Mouse (Mus musculus) neural tube, embryonic 13.5 days (tissue): ENCODE data around the gene Cdk6. TPM values are rescaled to one million over a fixed set of nuclear protein-coding genes. Genes with fewer than 3 reads are reported as not detected.
"Not testable (repeated sequence)": the region's sequence is repeated elsewhere in the genome, so short reads cannot be mapped to it uniquely, and the experiment has no call there.

Experiments used
- ATAC-seq: fragments of 200-750 bp; cut with Nextera tagmentation; 2 replicates; pipeline ENCODE4 v1.8.0; 2017; ENCODE audit warnings: low read depth, mild to moderate bottlenecking, moderate TSS enrichment, moderate library complexity
- H3K27ac ChIP-seq: fragments of 300-500 bp; sonication (generic); replicated peaks from 2 replicates; pipeline ENCODE4 v1.5.1; 2015; ENCODE audit warnings: moderate library complexity, mild to moderate bottlenecking, inconsistent platforms
- H3K27me3 ChIP-seq: fragments of 300-500 bp; sonication (generic); 2 replicates; pipeline ENCODE4 v1.6.1; 2015; ENCODE audit warnings: mild to moderate bottlenecking, inconsistent platforms
- H3K36me3 ChIP-seq: fragments of 300-500 bp; sonication (generic); 2 replicates; pipeline ENCODE4 v1.6.1; 2015; ENCODE audit warnings: mild to moderate bottlenecking, inconsistent platforms
- H3K4me1 ChIP-seq: fragments of 300-500 bp; sonication (generic); replicated peaks from 2 replicates; pipeline ENCODE4 v1.6.1; 2015; ENCODE audit warnings: inconsistent platforms
- H3K4me2 ChIP-seq: fragments of 300-500 bp; sonication (generic); 2 replicates; pipeline ENCODE4 v1.6.1; 2015; ENCODE audit warnings: inconsistent platforms, mild to moderate bottlenecking, moderate library complexity
- H3K4me3 ChIP-seq: fragments of 300-500 bp; sonication (generic); 2 replicates; pipeline ENCODE4 v1.5.1; 2015; ENCODE audit warnings: mild to moderate bottlenecking, inconsistent platforms
- H3K9ac ChIP-seq: fragments of 300-500 bp; sonication (generic); 2 replicates; pipeline ENCODE4 v1.6.1; 2015; ENCODE audit warnings: moderate library complexity, mild to moderate bottlenecking, inconsistent platforms
- H3K9me3 ChIP-seq: fragments of 300-500 bp; sonication (generic); 2 replicates; pipeline ENCODE4 v1.6.1; 2016; ENCODE audit warnings: inconsistent platforms
- WGBS: fragments of 180-500 bp; shearing (Covaris S2); methylation state at CpG from one replicate; pipeline ENCODE4 v1.1.7; 2015; 5-methylcytosine and 5-hydroxymethylcytosine counted together
- polyA plus RNA-seq: library from polyadenylated mRNA; unstranded; fragments of >200 nt; fragmentation: Nextera tagmentation; extraction: Ambion mirVana; gene quantifications from 2 replicates; pipeline ENCODE4 v1.2.1, GENCODE M21; 2015

The Cdk6 gene
- polyA plus RNA-seq, 1 experiment from 2014 or later = 16.4 TPM

GRCm38 (mm10) chr5:3351836-3352235, 10.6 kb downstream of the Cdk6 start:
- not testable (repeated sequence) for H3K9me3 ChIP-seq, H3K36me3 ChIP-seq, H3K4me3 ChIP-seq, H3K4me2 ChIP-seq, H3K27ac ChIP-seq, H3K27me3 ChIP-seq, ATAC-seq, H3K9ac ChIP-seq
- peaks cover 14% of the 10 kb centered on the region for H3K4me1 ChIP-seq
- WGBS = 38% methylated on average over 4 of the region's 4 CpGs

- Histone ChIP-seq H3K4me1 (peaks cover 14% of the 10 kb centered on the region), H3K36me3 (no peaks in the 10 kb centered on the region), H3K4me2 (no peak overlapping the region), H3K9me3 (no peaks in the 10 kb centered on the region), H3K27ac (no peak overlapping the region), H3K27me3 (no peaks in the 10 kb centered on the region), H3K9ac (no peak overlapping the region), H3K4me3 (no peak overlapping the region)
- no peak for ATAC-seq
- WGBS = 95% methylated on average over 3 of the region's 3 CpGs
Measured at GRCm38 (mm10) chr5:3352314-3352713, 11.0 kb downstream of the Cdk6 start.

- 89% methylated on average over 3 of the region's 3 CpGs for WGBS
- H3K27ac ChIP-seq = no peak overlapping the region
- no peak overlapping the region for H3K4me3 ChIP-seq
Measured at GRCm38 (mm10) chr5:3352827-3353226, 11.5 kb downstream of the Cdk6 start.

GRCm38 (mm10) chr5:3354307-3354706, 13.0 kb downstream of the Cdk6 start:
- no peaks in the 10 kb centered on the region for H3K36me3 ChIP-seq
- H3K4me3 ChIP-seq = no peak overlapping the region
- no peak overlapping the region for H3K27ac ChIP-seq
- WGBS = 88% methylated on average over 5 of the region's 5 CpGs
- no peak overlapping the region for H3K9ac ChIP-seq
- H3K27me3 ChIP-seq = no peaks in the 10 kb centered on the region
- H3K9me3 ChIP-seq = no peaks in the 10 kb centered on the region
- H3K4me2 ChIP-seq = no peak overlapping the region
- H3K4me1 ChIP-seq = peaks cover 14% of the 10 kb centered on the region
- ATAC-seq = no peak

More at GRCm38 (mm10) chr5:3352827-3353226, 11.5 kb downstream of the Cdk6 start:
- no peaks in the 10 kb centered on the region for H3K9me3 ChIP-seq
- no peaks in the 10 kb centered on the region for H3K27me3 ChIP-seq
- peaks cover 14% of the 10 kb centered on the region for H3K4me1 ChIP-seq
- no peaks in the 10 kb centered on the region for H3K36me3 ChIP-seq
- H3K4me2 ChIP-seq = no peak overlapping the region
- no peak overlapping the region for H3K9ac ChIP-seq
- ATAC-seq = no peak

GRCm38 (mm10) chr5:3355032-3355536, 13.8 kb downstream of the Cdk6 start:
- H3K4me1 ChIP-seq = peaks cover 14% of the 10 kb centered on the region
- no peak for ATAC-seq
- H3K36me3 ChIP-seq = no peaks in the 10 kb centered on the region
- WGBS = 93% methylated on average over 12 of the region's 12 CpGs
- no peak overlapping the region for H3K27ac ChIP-seq
- no peak overlapping the region for H3K9ac ChIP-seq
- no peak overlapping the region for H3K4me3 ChIP-seq
- no peak overlapping the region for H3K4me2 ChIP-seq
- no peaks in the 10 kb centered on the region for H3K27me3 ChIP-seq
- no peaks in the 10 kb centered on the region for H3K9me3 ChIP-seq

GRCm38 (mm10) chr5:3355560-3356260, 14.4 kb downstream of the Cdk6 start:
- no peak overlapping the region for H3K4me3 ChIP-seq
- H3K27ac ChIP-seq = no peak overlapping the region
- H3K4me1 ChIP-seq = peaks cover 14% of the 10 kb centered on the region
- H3K36me3 ChIP-seq = no peaks in the 10 kb centered on the region
- H3K27me3 ChIP-seq = no peaks in the 10 kb centered on the region
- H3K9me3 ChIP-seq = no peaks in the 10 kb centered on the region
- H3K4me2 ChIP-seq = no peak overlapping the region
- 68% methylated on average over 11 of the region's 11 CpGs for WGBS
- no peak overlapping the region for H3K9ac ChIP-seq
- no peak for ATAC-seq

- Histone ChIP-seq H3K9ac (no peak overlapping the region), H3K27me3 (no peaks in the 10 kb centered on the region), H3K36me3 (no peaks in the 10 kb centered on the region), H3K4me3 (no peak overlapping the region), H3K4me2 (no peak overlapping the region), H3K27ac (no peak overlapping the region), H3K4me1 (peaks cover 14% of the 10 kb centered on the region), H3K9me3 (no peaks in the 10 kb centered on the region)
- ATAC-seq = no peak
- 57% methylated on average over 10 of the region's 10 CpGs for WGBS
Measured at GRCm38 (mm10) chr5:3356261-3356778, 15.0 kb downstream of the Cdk6 start.

- Histone ChIP-seq H3K9me3 (no peaks in the 10 kb centered on the region), H3K9ac (no peak overlapping the region), H3K27me3 (no peaks in the 10 kb centered on the region), H3K4me1 (peaks cover 14% of the 10 kb centered on the region), H3K27ac (no peak overlapping the region), H3K4me3 (no peak overlapping the region), H3K4me2 (no peak overlapping the region), H3K36me3 (no peaks in the 10 kb centered on the region)
- WGBS = 94% methylated on average over 6 of the region's 6 CpGs
- ATAC-seq = no peak
Measured at GRCm38 (mm10) chr5:3357496-3357895, 16.2 kb downstream of the Cdk6 start.

GRCm38 (mm10) chr5:3358687-3359520, 17.6 kb downstream of the Cdk6 start:
- H3K9ac ChIP-seq = no peak overlapping the region
- no peaks in the 10 kb centered on the region for H3K9me3 ChIP-seq
- WGBS = 77% methylated on average over 5 of the region's 5 CpGs
- no peak overlapping the region for H3K4me3 ChIP-seq
- no peak overlapping the region for H3K4me2 ChIP-seq
- H3K36me3 ChIP-seq = no peaks in the 10 kb centered on the region
- ATAC-seq = no peak
- no peaks in the 10 kb centered on the region for H3K27me3 ChIP-seq
- no peak overlapping the region for H3K27ac ChIP-seq
- peaks cover 14% of the 10 kb centered on the region for H3K4me1 ChIP-seq

GRCm38 (mm10) chr5:3359914-3360313, 18.6 kb downstream of the Cdk6 start:
- H3K27ac ChIP-seq = no peak overlapping the region
- H3K9me3 ChIP-seq = no peaks in the 10 kb centered on the region
- H3K4me3 ChIP-seq = no peak overlapping the region
- WGBS = 87% methylated on average over 7 of the region's 7 CpGs
- H3K4me2 ChIP-seq = no peak overlapping the region
- no peak overlapping the region for H3K9ac ChIP-seq
- no peaks in the 10 kb centered on the region for H3K27me3 ChIP-seq
- peaks cover 14% of the 10 kb centered on the region for H3K4me1 ChIP-seq
- no peaks in the 10 kb centered on the region for H3K36me3 ChIP-seq
- ATAC-seq = no peak

- H3K9ac ChIP-seq = no peak overlapping the region
- WGBS = 96% methylated on average over 5 of the region's 5 CpGs
Measured at GRCm38 (mm10) chr5:3361252-3361651, 20.0 kb downstream of the Cdk6 start.

GRCm38 (mm10) chr5:3362111-3362510, 20.8 kb downstream of the Cdk6 start:
- 93% methylated on average over 8 of the region's 8 CpGs for WGBS
- no peaks in the 10 kb centered on the region for H3K9me3 ChIP-seq
- H3K4me2 ChIP-seq = no peak overlapping the region
- no peak overlapping the region for H3K27ac ChIP-seq
- no peak overlapping the region for H3K9ac ChIP-seq
- no peak for ATAC-seq
- H3K4me1 ChIP-seq = no peaks in the 10 kb centered on the region
- no peaks in the 10 kb centered on the region for H3K36me3 ChIP-seq
- H3K4me3 ChIP-seq = no peak overlapping the region
- H3K27me3 ChIP-seq = no peaks in the 10 kb centered on the region

More at GRCm38 (mm10) chr5:3361252-3361651, 20.0 kb downstream of the Cdk6 start:
- Histone ChIP-seq H3K4me2 (no peak overlapping the region), H3K27ac (no peak overlapping the region), H3K27me3 (no peaks in the 10 kb centered on the region), H3K36me3 (no peaks in the 10 kb centered on the region), H3K9me3 (no peaks in the 10 kb centered on the region), H3K4me1 (0 out of 2 replicates have a peak, but pooled peaks cover 3% of the 10 kb centered on the region), H3K4me3 (no peak overlapping the region)
- no peak for ATAC-seq
